Mouse (Mus musculus) retina, postnatal 7 days (tissue): ENCODE measurements around the gene Ctdsp1.
A peak's percentile ranks its signal among the peaks of the same experiment; 100 is the strongest.

ENCODE experiments used
- DNase-seq: peaks from one replicate; pipeline ENCODE4 v3.0.0-alpha.2; 2012; ENCODE audit warnings: low read depth, low spot score

Gene Ctdsp1

DNA sequence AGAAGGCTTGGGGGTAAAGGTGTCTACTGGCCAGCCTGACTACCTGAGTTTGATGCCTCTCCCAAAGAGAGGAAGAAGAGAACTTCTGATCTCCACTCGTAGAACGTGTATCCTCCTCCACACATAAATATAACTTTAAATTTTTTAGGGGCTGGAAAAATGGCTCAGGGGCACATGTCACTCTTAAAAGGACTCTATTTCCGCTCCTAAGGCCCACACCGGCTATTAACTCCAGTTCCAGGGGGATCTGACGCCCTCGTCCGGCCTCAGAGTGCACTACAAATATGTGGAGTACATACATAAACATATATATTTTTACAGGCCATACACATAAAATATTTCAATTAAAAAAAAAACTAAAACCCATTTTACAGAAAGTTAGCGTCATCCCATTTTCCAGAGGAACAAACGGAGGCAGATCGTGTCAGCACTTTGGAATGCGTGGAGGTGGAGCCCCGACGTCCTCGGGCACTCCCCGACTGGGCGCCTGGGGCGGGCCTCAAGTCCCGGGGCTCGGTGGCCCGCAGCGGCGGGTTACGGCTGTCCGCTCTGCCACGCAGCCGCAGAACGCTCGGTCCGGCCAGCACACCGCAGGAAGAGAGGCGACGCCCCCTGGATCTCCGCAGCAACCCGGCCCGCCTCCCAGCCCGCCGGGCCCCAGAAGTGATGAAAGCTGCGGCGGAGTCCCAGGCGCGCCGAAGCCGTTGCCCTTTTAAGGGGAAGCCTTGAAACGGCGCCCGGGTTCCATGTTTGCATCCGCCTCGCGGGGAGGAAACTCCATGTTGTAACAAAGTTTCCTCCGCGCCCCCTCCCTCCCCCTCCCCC, at the start of gene Ctdsp1:
Gene Ctdsp1 (plus strand): TSS at position 586 of the 825 bp plus-strand sequence.
- peak; percentile 94 for DNase-seq

DNA sequence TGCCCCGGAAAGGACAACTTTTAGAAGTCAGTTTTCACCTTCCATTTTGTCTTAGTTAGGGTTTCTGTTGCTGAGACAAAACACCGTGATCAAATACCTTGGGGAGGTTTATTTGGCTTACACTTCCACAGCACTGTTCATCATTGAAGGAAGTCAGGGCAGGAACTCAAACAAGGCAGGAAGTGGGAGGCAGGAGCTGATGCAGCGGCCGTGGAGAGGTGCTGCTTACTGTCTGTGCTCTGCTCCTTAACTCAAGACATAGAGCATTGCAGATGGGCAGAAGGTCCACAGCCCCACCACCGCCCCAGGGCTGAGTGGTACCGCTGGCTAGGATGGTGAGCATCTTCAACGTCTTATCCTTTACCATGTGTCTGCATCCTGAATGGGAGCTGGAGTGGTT, 49.4 kb upstream of the Ctdsp1 start:
- DNase-seq = no peak

DNA sequence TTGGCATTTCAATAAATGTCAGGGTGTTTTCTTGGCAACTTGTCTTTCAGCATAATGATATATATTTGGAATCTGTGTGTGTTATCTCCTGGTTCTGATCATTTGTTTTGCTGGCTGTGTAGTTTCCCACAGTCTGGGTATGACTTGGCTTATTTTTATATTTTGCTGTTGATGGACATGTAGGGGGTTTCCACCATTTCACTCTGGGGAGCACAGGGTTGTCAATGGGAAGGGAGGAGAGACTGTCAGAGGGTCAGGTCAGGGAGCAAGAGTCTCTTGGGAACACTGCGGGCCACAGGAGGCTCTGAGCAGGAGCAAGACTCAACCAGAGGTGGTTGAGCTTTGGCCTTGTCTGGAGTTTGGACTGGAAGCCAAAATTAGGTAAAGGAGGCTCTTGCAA, 49.0 kb upstream of the Ctdsp1 start:
- no peak for DNase-seq

DNA sequence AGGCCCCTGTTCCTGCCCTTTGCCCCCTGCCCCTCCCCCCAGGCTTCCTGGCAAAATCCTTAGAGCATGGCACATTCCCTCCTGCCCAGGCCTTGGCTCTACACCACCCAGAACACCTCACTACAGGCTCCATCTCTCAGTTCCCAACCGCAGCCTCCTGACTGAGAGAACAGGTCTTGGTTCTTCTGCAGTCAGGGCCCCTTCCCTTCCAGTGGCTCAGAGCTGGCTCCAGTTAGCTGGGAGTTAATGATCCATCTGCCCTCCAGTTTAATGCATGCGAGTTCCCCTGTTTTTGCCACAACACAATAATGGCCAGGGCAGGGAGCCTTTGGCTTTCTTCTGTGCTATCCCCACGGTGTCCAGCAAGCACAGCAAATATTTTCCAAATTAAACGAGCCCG, 48.1 kb upstream of the Ctdsp1 start:
- DNase-seq = no peak

DNA sequence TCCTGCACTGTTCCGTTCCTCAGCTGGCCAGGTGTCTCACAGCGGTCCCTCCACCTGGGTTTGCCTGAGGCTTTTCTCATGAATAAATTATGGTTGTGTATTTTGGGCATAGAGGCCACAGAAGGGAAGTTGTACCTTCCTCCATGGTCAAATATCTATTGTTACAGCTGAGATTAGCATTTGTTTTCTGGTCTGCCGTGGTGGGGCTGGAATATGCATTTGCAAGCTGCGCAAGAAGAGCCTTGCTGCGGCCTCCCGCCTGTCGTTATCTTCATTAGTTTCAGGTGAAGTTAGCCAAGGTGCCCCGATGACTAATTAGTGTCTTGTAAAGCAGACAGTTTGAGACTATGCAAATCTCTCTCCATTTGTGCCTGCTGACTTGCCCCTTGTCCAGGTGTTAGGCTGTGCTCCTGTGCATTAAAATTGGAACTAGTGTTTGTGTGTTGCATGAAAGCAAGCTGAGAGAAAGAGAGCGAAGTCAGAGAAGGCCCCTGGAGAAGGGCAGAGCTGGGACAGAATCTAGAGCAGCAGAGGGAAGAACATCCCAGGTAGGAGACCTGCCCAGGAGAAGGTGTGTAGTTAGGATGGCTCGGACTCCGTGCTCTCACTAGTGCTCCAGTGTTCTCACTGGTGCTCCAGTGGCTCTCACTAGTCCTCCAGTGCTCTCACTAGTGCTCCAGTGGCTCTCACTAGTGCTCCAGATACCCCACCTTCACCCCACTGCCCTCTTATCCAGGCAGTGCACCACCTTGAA, 47.0 kb upstream of the Ctdsp1 start:
- no peak for DNase-seq

DNA sequence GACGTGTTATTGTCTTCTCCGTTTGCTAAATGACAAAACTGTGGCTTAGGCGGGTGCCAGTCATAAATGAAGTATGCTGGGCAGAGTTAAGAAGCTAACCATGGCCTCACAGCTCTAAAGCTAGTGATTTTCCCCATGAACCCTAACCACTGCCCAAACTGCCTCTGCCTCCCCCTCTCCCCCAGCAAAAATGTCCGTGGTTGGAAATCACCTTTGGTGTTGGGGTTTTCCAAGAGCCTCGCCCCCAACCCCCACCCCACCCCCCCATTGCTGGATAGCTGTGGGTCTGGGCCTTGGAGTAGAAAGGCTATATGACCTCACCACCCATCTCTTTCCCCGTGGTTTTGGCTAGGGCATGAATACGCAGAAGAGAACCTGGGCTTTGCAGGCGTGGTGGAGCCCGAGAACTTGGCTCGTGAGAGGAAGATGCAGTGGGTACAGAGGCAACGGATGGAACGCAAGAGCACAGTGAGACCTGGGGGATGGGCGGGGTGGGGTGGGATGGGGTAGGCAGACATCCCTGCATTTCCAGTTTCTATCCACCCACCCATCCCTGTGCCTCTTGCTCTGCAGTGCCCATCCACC, 40.0 kb upstream of the Ctdsp1 start:
- no peak for DNase-seq

DNA sequence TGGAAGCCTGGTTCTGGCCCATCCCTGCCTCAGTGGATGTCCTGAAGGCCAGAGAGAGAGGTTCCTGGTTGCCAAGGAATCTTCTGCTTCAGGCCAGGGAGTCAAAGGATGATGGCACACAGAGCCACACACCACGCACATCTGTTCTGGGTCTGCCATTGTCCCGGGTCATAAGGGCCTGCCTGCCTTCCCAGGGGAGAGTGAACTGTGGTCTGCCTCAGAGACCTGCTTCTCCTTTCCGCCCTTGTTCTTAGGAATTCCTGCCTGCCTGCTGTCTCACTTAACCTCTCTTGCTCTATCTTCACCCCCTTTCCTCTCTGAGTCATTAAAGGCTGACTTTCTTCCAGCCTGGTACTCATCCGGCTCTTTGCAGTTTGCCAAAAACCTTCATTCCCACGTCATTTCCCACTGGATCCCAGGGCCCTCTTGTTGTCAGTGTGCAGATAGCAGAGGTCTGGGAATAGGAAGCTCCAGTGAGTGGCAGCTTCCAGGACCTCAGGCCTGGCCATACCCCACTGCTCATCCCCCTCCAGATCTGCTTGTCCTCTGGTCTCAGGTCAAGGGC, 38.7 kb upstream of the Ctdsp1 start:
- no peak for DNase-seq

DNA sequence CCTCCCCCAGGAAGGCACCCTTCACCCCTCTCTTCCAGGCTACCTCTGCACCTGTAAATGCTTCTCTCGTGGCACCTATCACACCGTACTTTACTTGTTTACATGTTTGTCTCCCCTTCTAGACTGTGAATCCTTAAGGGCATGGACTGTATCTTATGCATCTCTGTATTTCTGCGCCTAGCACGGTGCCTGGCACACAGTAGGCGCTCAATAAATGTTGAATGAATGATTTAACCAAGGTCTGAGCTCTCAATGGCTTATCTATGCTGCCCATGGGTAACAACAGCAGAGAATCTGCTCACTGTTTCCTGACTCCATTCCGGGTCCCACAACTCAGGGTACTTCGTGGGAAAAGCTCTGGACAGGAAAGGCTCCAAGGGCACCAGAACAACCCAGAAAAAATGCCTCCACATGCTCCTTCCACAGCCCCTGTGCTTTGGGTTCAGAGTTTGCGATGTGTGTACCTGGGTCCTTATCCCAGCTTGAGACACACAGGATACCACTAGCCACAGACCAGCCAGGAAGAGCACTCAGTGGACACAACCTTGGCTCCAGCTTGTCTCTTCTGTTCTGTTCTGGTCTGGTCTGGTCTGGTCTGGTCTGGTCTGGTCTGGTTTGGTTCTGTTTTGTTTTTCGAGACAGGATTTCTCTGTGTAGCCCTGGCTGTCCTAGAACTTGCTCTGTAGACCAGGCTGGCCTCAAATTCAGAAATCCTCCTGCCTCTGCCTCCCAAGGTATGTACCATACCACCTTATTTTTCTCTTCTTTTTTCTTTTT, 37.7 kb upstream of the Ctdsp1 start:
- DNase-seq = no peak

DNA sequence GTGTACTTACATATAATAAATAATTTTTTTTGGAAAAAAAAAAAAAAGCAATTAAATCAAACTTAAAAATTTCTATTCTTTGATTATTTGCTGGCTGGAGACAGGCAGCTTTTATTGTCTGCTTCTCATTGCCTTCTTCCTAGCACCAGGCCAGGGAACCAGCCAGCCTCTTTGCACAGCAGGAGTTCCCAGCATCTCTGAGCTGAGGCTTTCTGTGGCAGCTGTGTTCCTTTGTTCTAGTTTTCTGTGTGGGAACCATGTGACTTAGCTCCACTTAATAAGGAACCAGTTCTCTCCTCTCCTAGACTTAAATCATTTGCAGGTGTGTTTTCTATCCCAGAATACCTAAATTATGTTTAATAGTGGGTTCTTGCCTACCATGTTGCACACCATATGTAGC, 33.8 kb upstream of the Ctdsp1 start:
- no peak for DNase-seq

DNA sequence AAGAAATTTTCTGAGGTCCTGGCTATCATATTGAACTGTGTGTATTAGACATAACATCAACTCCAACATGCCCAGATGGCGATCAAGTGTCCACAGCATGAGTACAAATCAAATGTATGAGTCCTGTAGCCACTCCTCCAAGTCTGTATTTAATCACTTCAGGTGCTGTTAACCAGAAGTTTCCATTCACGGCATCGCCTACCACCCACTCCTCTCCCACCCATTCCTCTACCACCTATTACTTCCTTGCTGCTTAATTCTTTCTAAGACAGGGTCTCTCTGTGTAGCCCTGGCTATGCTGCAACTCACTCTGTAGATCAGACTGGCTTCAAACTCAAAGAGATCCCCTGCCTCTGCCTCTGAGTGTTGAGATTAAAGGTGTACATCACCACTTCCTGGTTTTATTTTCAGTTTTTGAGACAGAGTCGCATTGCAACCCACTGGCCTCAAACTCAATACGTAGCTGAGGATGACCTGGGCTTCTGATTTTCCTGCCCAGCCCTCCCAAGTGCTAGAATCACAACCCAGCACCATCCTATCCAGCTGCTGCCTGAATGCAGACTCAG, 31.3 kb upstream of the Ctdsp1 start:
- DNase-seq = no peak

DNA sequence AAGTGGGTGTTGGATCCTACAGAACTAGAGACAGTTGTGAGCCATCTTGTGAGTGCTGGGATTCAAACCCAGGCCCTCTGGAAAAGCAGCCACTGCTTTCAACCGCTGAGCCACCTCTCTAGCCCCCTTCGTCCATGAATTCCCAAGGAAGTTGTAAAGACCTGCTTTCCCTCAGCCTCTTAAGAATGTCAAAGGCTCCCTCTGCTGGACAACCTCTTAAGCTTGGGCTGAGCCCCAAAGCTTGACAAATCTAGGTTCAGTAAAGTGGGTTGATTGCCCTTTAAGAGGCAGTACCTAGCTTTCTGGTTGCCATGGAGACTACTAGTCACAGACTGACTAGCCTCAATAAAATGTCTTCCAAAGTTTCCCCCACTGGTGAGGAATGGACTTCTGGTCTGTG, 29.5 kb upstream of the Ctdsp1 start, which contains the start of gene Catip:
Gene Catip (plus strand): TSS at position 297 of the 400 bp plus-strand sequence.
- DNase-seq = peak; percentile 70

DNA sequence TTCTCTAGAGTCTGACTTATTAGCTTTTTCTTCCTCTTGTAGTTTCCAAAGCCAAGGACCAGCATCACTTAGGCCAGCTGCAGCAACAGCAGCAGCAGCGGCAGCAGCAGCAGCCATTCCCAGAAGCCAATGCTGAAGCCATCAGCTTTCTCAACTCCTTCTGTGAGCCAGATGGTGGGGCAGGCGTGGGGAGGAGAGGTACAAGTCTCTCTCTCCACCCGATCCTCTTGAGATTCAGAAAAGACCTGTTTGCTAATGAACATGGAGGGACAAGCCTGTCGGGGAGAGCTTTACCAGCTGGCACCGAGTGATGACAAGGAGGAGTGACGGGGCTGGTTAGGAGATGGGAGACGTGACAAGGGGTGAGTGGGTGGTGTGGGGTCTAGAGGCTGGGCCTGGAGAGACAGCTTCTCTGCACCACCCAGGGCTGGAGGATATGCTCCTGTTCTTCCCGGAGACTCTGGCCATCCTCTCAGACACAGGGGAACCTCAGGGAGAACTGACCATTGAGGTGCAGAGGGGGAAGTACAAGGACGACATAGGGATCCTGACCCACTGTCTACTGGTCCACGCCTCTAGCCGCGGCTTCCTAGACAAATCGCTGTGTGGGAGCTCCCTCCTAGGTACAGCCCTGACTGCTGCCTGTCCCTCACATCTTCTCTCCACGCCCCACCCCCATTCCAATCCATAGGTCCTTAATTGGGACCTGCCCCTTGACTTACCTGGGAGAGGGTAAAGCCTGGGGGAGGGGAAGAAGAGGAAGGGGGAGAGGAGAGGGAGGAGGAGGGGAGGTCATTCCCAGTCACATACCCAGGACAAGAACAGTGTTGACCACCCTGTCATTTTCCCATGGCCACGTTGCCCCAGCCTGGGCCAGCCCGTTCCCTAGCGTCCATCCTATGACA, 28.7 kb upstream of the Ctdsp1 start:
- no peak for DNase-seq

DNA sequence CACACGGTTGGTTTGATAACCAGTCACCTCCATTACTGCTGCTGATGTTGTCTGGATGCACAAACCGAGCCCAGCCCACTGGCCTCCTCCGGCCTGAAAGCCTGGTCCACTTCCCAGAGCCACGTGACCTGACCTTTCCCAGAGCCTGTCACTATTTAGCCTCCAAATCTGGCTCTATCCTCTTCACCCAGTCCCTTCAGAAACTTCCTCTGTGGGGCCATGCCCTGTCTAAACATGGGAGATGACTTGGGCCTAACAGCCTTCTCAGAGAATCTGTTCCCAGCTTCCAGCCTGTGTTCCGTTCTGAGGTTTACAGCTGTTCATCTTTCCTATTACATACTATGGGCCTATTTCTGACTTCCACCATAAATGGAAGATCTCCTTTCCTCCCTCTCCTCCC, 27.9 kb upstream of the Ctdsp1 start:
- DNase-seq = no peak

DNA sequence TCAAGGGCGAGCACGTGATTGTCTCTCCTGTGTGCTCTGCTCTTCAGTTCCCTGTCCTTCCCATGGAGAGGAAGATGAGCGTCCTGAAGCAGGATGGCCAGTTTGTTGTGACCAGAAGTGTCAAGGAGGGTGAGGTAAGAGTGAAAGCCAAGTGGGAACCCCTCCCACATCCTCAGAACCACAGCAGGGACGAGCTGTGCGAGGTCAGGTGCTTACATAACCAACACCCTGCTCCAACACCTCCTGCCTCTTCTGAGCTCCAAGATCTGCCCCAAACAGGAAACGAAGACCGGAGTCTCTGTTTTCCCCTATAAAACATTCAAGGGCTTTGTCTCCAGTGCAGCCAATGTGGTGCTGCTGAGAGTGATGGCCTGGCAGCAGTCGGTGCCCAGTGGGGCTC, 27.0 kb upstream of the Ctdsp1 start:
- DNase-seq = no peak

DNA sequence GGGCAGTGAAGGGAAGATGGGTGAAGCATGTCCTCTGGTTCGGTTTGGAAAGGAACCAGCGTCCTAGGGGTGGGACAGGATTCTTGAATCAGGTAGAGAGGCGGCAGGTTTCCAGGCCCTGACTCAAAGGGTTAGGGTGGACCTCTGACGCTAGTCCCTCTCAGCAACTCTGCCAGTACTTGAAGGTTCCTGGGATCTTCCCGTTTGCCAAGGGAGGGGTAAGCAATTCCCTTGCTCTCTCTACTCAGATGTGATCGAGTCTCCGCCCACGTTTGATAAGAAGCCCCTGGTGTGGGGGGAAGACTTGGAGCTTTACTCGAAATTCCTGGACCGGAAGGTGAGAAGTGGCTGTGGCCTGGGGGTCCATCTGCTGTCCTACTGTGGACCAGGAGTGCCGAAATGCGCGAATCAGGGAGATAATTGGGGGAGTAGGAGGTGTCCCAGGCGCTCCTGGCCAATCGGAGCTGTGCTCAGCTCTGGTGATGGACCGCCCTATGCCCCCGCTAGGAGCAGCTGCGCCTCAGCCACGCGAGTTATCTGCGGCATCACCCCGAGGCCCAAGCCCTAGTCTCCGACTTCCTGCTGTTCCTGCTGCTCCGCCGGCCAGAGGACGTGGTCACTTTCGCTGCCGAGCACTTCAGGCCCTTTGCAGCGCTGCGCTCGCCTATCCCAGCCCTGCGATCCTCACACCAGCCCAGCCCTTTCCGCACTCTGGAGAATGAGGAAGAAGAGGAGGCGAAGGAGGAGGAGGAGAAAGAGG, 23.2 kb upstream of the Ctdsp1 start:
- DNase-seq = no peak

DNA sequence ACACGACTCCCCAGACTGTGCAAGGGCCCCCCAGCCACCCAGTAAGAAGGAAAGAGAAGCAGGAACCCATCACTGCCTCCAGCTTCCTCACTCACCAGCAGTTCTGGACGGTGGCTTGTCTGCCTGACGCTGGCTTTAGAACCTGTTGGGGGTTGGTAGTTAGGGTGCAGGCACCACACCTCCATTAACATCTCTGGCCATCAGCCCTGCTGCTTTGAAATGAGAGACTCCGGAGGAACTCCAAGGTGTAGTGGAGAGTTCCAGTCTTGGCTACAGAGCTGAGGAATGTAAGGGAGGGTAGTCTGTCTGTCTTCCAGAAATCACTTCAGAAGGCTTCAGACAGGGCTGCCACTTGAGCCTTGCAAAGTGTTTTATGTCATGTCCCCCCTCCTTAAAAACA, 21.3 kb upstream of the Ctdsp1 start:
- DNase-seq = no peak

DNA sequence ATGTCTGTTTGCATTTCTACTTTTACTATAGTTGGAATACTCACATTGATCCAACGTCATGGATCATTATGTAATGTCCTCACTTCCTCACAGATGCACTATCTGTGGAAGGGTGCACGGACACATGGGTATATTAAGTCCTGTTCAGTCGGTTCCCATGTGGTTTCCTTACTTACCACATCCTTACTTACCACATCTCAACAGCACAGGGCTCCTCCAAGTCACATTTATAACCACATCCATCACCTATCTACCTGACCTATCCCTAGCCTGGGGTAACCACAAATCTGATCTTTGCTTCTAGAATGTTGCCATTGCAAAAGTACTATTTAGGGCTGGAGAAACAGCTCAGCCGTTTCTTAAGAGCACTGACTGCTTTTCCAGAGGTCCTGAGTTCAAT, 17.9 kb upstream of the Ctdsp1 start:
- no peak for DNase-seq

DNA sequence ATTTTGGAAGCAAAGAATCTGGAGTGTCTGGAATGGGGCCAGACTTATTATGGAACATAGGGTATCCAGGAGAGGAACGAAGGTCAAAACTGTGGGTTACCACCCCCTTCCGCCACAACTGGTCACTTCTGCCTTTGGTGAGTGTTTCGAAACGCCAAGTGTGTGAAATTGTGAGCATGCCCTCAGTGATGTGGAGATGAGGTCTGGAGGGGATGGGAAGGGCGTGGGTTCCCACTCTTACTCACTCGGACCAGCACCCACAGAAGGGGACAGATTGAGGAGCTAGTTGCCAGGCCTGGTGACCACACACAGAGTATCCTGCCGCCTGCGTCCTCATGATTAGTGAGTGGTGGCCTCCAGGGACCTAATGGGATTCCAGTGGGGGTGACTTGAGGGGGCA, 16.3 kb upstream of the Ctdsp1 start, which contains the start of gene Slc11a1:
Gene Slc11a1 (plus strand): TSS at position 216 of the 400 bp plus-strand sequence.
- no peak for DNase-seq

DNA sequence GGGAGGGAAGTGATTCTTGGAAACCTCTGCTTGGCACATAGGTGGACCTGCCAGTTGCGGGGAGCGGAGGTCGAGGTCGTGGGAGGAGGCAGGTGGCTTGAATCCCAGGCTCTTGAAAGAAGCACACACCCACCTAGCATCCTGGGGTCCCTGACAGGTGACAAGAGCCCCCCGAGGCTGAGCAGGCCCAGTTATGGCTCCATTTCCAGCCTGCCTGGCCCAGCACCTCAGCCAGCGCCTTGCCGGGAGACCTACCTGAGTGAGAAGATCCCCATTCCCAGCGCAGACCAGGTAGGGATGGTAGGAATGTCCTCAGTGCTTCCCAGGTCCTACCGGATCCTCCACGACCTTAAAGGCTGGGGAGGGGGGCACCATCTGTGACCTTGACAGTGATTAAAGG, 15.7 kb upstream of the Ctdsp1 start:
- no peak for DNase-seq
